Mouse (Mus musculus) naive thymus-derived CD4-positive, alpha-beta T cell, adult 2 months (primary cell): ENCODE measurements around the gene Klk5.

Experiments
- DNase-seq: peaks from one replicate; pipeline ENCODE4 v3.0.0-alpha.2; 2011; ENCODE audit warnings: low read depth

The Klk5 gene

GRCm38 (mm10) chr7:43878281-43878680, 36.5 kb downstream of the Klk5 start:
- no peak for DNase-seq

- no peak for DNase-seq
These were observed 39.1 kb downstream of the Klk5 start, which contains the start of gene Klk4 for GRCm38 (mm10) chr7:43880912-43881311. Gene Klk4 (plus strand): TSS chr7:43881160.

- no peak for DNase-seq
These were observed 40.6 kb downstream of the Klk5 start for GRCm38 (mm10) chr7:43882346-43882745.

- DNase-seq, result no peak
These were observed 41.0 kb downstream of the Klk5 start for GRCm38 (mm10) chr7:43882811-43883210.

GRCm38 (mm10) chr7:43883547-43883946, 41.8 kb downstream of the Klk5 start:
- DNase-seq, result peak; percentile 25

GRCm38 (mm10) chr7:43891365-43891764, 49.6 kb downstream of the Klk5 start:
- no peak for DNase-seq

- DNase-seq, result no peak
These were observed 50.0 kb downstream of the Klk5 start for GRCm38 (mm10) chr7:43891788-43892187.

GRCm38 (mm10) chr7:43894836-43895235, 53.1 kb downstream of the Klk5 start:
- peak; percentile 79 for DNase-seq
